Mouse (Mus musculus): ENCODE results near the gene Chst5. TPM values are rescaled to one million over a fixed set of nuclear protein-coding genes. Genes with fewer than 3 reads are reported as not detected.

Gene Chst5
- polyA plus RNA-seq (2014; fragmentation: Illumina TruSeq; extraction: RNeasy Lipid Tissue Mini Kit (QIAGEN cat#74804); ENCODE audit: low read depth, low replicate concordance), result not detected

DNA sequence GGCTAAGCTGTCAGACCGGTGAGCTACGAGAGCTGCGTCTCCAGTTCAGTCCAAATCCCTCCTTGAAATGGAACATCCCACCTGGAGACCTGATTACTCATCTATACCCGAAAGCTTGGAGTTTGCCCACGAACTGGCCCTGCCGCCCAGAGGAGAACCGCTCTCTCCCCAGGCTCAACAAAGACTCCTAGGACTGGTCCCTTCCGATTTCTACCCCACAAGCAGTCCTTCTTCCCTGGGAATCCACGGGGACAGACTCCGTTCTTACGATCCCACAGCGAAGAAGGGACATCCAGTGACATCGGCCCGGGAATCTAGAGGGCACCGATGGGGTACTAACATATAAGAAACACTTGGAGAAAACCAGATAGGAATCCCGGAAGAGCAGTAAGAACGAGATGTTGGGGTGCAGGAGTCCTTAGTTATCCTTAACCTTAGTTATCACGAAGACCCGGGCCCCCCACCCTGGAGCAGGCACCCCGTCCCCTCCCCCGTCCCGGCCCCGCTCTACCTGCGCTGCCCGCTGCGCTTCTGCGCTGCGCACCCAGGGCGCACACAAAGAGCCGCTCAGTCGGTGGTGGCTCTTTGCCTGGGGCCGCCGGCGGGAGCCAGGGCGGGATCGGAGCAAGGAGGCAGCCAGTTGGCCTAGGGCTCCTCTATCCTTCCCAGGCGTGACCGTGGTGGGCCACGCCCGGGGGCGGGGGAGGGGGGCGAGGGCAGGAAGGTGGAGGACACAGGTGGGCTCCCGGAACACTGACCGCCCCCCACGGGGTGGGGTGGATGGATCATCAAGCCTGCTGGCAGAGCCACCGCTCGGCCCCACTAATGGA is at the start of gene Chst5:
TSS of gene Chst5 (minus strand) at position 827 of the 830 bp plus-strand sequence.

DNA sequence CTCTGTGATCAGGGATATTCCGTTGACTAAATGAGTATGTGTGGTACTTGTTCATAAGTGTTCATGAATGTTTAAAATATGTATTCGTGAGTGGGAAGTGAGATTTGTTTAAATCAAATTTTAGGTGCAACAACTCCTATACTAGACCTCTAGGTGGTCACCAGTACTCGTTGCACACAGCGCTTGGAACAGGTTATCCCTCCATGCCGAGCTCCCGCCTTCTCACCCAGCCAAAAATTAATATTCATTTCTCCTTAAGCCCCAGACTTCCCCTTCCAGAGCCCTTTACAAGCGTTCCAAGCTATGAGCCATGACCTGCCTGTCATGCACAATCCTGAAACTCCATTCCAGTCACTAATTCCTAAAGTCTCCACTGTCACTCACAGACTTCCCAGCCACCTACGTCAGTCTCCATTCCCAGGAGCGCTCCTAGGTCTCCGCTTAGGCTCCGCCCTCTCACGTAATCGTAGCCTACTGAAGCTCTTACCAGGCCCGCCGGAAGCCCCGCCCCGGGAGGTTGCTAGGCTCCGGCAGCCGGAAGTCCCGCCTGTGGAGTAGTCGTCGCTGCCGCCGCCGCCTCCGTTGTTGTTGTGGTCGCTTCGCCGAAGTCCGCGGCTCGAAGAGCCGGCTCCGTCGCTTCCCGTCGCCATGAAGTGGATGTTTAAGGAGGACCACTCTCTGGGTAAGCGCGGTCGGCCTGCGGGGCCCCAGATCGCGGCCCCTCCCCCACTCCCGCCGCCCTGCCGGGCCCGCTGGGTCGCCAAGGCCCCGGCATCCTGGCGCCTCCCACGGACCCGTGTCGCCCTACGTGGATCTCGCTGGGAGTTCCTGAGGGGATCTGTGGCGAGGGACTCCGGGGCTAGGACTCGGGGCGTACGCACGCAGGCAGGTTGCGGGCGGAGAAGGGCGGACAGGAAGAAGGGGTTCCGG is 30.2 kb upstream of the Chst5 start, which contains the start of gene Gabarapl2:
TSS of gene Gabarapl2 (plus strand) at position 533 of the 930 bp plus-strand sequence.

DNA sequence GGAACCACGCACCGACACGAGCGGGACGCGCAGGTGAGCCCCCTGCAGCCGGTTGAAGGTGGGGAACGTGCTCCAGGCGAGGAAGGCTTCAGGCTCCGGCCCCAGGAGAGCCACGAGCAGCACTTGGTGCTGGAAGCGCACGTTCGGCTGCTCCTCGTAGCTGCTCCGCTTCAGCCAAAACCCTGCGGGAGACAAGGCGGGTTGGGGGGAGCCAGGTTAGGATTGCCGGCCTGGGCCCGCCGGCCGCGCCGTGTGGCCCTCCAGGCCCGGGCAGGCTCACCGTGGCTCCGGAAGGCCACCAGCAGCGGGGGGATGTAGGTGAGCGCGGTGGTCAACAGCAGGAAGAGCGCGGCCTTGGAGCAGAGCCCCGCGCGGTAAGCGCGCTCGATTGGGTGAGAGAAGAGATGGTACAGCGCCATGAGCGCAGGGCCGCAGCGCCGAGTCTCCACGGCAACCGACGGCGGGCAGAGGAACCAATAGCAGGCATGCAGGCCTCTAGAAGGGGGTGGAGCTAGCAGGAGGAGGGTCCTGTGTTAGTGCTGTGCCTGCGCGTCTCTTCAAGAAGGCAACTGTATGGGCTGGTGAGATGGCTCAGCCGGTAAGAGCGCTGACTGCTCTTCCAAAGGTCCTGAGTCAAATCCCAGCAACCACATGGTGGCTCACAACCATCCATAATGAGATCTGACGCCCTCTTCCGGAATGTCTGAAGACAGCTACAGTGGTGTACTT is 23.3 kb upstream of the Chst5 start, which contains the start of gene Tmem231:
TSS of gene Tmem231 (minus strand) at position 534 of the 729 bp plus-strand sequence.

DNA sequence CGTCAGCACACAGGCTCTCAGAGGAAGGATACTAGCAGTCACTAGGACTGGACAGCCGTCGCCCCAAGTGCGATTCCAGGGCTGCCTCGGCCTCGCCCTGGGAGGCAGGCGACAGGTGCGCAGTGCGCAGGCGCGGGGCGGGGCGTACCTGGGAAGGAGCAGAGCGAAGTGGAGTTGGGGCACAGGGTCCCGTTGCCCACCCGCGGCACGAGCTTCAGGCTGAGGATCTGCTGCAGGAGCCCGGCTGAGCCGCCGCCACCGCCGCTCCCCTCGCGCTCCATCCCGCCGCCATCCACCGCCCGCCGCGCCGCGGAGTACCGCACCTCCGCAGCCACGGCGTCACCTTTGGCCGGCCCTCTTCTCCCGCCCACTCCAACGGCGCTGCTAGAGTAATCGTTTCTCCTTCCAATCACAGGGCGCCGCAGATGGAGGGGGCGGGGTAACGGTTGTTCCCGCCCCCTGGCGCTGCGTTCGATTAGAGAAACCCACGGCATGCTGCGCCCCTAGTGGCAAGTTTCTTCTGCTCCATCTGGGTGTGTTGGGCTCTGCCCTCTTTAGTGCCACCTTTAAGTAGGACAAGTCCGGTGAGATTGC is 33.8 kb downstream of the Chst5 start, which contains the start of gene Tmem170:
TSS of gene Tmem170 (minus strand) at position 396 of the 594 bp plus-strand sequence.

DNA sequence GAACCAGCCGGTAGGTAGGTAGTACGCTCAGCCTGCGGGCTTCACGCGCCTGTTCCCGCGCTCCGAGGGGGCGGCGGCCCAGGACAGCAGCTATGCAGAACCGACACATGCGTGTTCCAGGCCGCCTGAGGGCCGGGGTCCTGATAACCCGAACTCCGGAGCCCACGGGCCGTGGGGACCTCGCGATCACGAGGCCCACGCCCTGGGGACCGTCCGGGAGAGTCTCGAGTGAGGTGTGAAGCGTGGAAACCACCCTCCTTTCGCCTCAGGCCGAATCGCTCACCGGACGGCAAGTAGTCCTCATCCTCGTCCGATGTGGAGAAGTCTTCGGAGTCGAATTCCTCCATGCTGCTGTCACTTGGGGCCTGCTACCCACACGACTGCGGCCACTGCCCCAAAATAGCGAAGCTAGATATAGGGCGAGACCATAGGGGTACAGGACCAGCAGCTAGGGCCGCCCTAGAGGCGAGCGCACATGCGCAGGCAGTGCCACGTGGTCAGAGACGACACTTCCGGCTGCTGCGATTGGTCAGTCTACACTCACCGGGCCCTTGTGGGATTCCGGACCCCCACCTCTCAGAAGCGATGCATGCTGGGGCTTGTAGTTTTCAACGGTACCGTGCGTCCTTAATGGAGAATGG is 56.3 kb downstream of the Chst5 start, which contains the start of gene Cfdp1:
TSS of gene Cfdp1 (minus strand) at position 431 of the 641 bp plus-strand sequence.

Other genes with a start within 250 kb of the Chst5 start
- gene Ctrb1, start 219.4 kb downstream of the Chst5 start, polyA plus RNA-seq (2014; fragmentation: Illumina TruSeq; extraction: RNeasy Lipid Tissue Mini Kit (QIAGEN cat#74804); ENCODE audit: low read depth, low replicate concordance), result not detected
- 14.6 TPM for gene Bcar1, start 166.6 kb downstream of the Chst5 start, polyA plus RNA-seq (2014; fragmentation: Illumina TruSeq; extraction: RNeasy Lipid Tissue Mini Kit (QIAGEN cat#74804); ENCODE audit: low read depth, low replicate concordance)
- 55.0 TPM for gene Cfdp1, start 56.2 kb downstream of the Chst5 start, polyA plus RNA-seq (2014; fragmentation: Illumina TruSeq; extraction: RNeasy Lipid Tissue Mini Kit (QIAGEN cat#74804); ENCODE audit: low read depth, low replicate concordance)
- 2.2 TPM for gene Tmem170, start 33.7 kb downstream of the Chst5 start, polyA plus RNA-seq (2014; fragmentation: Illumina TruSeq; extraction: RNeasy Lipid Tissue Mini Kit (QIAGEN cat#74804); ENCODE audit: low read depth, low replicate concordance)
- gene Tmem231, start 23.4 kb upstream of the Chst5 start, polyA plus RNA-seq (2014; fragmentation: Illumina TruSeq; extraction: RNeasy Lipid Tissue Mini Kit (QIAGEN cat#74804); ENCODE audit: low read depth, low replicate concordance), result 2.2 TPM
- 131 TPM for gene Gabarapl2, start 30.3 kb upstream of the Chst5 start, polyA plus RNA-seq (2014; fragmentation: Illumina TruSeq; extraction: RNeasy Lipid Tissue Mini Kit (QIAGEN cat#74804); ENCODE audit: low read depth, low replicate concordance)
- gene Adat1, start 81.9 kb upstream of the Chst5 start, polyA plus RNA-seq (2014; fragmentation: Illumina TruSeq; extraction: RNeasy Lipid Tissue Mini Kit (QIAGEN cat#74804); ENCODE audit: low read depth, low replicate concordance), result 3.6 TPM
- gene Kars, start 100.9 kb upstream of the Chst5 start, polyA plus RNA-seq (2014; fragmentation: Illumina TruSeq; extraction: RNeasy Lipid Tissue Mini Kit (QIAGEN cat#74804); ENCODE audit: low read depth, low replicate concordance), result 100.0 TPM
- 12.8 TPM for gene Terf2ip, start 101.0 kb upstream of the Chst5 start, polyA plus RNA-seq (2014; fragmentation: Illumina TruSeq; extraction: RNeasy Lipid Tissue Mini Kit (QIAGEN cat#74804); ENCODE audit: low read depth, low replicate concordance)
- gene Gm6793, start 104.6 kb upstream of the Chst5 start, polyA plus RNA-seq (2014; fragmentation: Illumina TruSeq; extraction: RNeasy Lipid Tissue Mini Kit (QIAGEN cat#74804); ENCODE audit: low read depth, low replicate concordance), result not detected